Mouse (Mus musculus) testis, adult 2 months (tissue): ENCODE measurements around the gene Gchfr.

ENCODE experiments used
- CTCF ChIP-seq: fragments of 200-500 bp; IDR thresholded peaks from 2 replicates; pipeline ENCODE4 v1.5.1; 2012; ENCODE audit warnings: low read depth, mild to moderate bottlenecking, inconsistent platforms, low read length, moderate library complexity; ENCODE audit not compliant: control insufficient read depth, insufficient read depth, insufficient replicate concordance
- POLR2A ChIP-seq: fragments of 200-500 bp; IDR thresholded peaks from 2 replicates; pipeline ENCODE4 v1.6.1; 2012; ENCODE audit warnings: low read depth, mild to moderate bottlenecking, inconsistent platforms, low read length, moderate library complexity; ENCODE audit not compliant: control insufficient read depth

GRCm38 (mm10) chr2:119198049-119198448 is 30.5 kb downstream of the Gchfr start:
- TF ChIP-seq POLR2A: no peak
- TF ChIP-seq CTCF: no peak
